Mouse (Mus musculus): Measurements from ENCODE around the gene Vim.

Vim gene

DNA sequence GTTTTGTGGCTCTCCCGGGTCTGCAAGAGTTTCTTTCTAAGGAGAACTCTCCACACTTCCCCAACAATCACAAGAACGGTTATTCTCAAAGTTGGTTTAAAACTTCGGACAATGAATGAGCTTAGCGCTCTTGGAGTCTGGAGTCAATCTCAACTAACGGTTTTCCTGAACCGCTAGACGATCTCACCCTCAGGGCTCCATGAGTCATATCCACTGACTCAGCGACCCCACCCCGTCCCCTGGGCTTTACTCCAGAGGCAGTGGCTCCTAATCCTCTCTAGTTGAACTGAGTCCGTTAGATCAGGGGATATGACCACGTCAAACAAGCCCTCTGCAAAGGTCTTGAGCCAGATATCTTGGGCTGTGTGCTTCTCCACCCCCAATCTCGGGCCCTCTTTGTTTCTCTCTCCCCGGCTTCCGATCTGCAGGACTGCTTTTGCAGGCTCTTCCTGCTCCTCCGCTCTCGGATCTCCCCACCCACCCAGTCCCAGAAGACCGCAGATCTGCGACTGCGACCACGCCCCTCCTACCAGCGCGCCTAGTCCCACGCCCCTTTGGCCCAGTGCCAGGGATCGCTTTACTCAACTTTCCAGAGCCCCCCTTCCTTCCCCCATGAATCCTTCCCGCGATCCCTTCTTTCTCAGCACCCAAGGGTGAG, at the start of gene Vim:
Gene Vim, plus strand, starts transcription at position 520 of the 658 bp plus-strand sequence.
- DNase-seq (ENCODE audit: low read depth, low spot score) = peak; percentile 93

DNA sequence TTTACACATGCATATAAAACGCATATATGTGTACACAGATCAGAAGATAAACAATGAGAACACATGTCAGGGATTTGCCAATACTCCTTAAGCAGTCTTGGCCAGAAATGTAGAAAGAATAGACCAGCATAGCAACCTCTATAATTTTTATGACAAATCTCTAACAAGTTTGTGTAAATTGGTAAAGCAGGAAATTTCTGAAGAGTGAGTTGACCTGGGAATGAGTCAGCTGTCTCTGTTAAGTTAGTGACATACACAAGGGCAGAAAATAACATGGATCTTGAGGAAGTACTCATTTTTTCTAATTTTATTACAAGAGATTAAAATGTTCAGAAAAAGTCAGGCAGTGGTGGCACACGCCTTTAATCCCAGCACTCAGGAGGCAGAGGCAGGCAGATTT, 47.5 kb upstream of the Vim start:
- no peak for DNase-seq (ENCODE audit: low read depth, low spot score)

DNA sequence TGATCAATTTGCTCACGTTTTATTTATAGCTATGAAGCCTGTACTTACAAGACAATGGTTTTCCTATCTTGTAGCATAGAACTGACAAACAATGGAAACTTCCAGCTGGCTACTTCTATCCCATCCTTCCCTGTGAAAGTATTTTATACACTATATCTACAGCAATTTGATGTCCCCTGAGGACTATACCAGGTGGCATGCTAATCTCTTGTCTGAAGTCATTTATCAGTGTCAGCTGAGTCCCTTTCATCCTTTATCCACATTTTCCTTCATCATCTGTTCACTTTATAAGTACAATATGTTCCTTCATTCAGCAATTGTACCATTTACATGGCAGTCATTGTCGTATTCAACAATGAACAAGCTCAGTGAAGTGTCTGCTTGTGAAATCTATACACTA, 46.6 kb upstream of the Vim start:
- no peak for DNase-seq (ENCODE audit: low read depth, low spot score)

DNA sequence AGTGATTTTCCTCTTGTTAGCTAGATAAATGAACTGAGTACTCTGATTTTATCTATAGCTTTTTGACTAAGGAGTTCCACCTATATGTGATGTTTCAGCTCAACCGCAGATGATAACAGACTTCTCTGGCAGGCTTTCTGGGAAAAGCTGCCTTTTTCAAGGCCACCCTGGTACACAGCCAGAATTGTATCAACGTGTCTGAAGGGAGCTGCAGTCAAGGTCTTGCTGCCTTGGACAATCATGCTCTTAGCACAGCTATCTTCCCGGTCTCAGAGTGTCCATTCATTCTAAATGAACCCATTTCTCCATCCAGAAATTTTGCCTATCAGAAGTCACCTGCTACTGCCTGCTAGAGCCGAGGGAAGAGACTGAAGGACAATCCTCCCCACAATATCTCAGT, 46.2 kb upstream of the Vim start:
- DNase-seq (ENCODE audit: low read depth, low spot score) = no peak

DNA sequence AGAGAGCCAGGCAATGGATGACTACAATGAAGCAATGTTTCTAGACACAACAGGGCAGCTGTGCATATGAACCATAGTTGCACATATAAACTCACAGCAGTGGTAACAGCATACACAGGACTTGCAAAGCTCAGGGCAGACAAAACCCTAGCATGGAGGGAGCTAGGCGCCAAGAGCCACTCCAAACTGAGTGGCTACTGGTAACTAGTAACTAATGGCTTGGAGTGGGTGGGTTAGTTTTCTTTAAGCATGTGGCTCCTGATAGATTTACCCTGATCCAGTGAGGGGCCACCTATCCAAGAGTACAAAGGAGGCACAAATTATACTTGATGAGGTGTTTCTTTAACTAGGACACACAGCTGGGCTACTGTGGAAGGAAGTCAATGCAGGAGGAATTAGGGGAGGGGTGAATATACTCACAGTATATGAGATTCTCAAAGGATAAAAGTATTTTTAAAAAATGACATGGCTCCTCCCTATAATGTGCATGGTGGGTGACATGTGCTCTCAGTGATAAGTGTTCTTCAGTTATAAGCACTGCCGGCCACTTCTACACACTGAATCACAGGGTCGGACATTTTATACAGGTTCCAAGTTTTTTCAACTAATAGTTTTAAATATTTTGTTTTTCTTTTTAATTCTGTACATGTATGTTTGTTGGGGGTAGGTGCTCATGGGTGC, 44.3 kb upstream of the Vim start:
- no peak for DNase-seq (ENCODE audit: low read depth, low spot score)

DNA sequence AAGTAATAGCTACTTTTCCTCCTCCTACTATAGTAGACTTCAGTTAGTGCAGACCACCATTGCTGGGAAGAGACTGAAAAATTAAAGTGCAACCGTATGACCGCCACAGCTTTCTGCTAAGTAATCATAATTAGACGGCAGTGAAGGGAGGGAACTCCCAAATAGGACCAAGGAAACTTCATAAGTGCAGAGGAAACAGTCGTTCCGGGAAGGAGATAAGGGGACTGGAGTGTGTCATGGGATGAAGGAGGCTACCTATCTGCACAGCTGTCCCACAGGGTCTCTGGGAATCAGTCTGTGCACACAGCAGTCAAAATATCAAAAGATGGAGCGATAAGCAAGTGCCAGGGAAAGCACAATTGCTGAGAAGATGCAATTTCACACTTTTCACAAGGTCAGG, 43.1 kb upstream of the Vim start:
- DNase-seq (ENCODE audit: low read depth, low spot score) = no peak

DNA sequence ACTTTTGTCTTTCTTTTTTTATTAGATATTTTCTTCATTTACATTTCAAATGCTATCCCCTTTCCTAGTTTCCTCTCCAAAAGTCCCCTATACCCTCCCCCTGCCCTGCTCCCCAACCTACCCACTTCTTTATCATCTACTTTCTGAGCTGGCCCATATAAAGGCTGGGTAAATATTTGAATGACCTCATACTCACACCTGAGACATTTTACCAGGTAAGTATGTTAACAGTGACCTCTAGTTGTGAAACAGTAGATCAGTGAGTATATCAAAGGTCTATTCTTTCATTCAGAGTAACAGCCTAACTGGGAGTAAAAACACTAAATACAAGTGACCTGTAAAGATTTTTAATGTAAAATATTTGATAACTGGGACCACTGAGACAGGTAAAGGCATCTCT, 37.0 kb upstream of the Vim start:
- peak; percentile 27 for DNase-seq (ENCODE audit: low read depth, low spot score)

DNA sequence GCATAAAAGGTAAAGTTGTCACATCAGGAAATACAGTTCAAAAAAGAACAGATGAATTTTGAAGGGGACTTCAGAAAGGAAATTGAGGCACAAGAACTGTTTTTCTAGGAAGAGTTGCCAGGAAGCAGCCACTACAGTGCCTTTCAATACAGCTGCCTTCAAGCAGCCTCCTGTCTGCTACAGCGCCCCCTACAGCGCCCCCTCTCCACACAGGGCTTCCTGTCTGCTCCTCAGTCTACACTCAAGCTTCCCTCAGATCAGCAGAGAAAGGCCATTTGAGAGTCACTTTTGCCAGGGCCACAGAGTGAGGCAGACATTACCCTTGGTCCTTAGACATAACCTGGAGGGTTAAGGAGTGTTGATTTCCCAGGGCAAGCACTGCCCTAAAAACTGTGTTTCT, 36.0 kb upstream of the Vim start:
- peak; percentile 81 for DNase-seq (ENCODE audit: low read depth, low spot score)

DNA sequence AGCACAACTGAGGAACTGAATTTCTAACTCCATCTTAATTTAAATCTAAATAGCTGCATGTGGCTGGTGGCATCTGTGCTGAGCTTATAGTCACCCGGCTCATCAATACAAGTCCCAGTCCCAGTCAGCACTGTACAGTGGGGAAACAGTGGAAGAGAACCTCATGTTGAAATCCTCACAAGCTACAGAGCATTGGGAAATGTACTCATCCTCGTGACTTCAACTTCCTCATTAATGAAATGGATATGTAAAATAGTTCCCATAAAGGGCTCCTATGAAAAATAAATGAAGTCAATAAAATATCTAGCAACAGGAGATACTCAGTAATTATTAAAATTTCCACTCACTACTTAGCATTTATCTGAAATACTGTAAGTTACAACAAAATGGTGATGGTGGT, 35.5 kb upstream of the Vim start:
- no peak for DNase-seq (ENCODE audit: low read depth, low spot score)

DNA sequence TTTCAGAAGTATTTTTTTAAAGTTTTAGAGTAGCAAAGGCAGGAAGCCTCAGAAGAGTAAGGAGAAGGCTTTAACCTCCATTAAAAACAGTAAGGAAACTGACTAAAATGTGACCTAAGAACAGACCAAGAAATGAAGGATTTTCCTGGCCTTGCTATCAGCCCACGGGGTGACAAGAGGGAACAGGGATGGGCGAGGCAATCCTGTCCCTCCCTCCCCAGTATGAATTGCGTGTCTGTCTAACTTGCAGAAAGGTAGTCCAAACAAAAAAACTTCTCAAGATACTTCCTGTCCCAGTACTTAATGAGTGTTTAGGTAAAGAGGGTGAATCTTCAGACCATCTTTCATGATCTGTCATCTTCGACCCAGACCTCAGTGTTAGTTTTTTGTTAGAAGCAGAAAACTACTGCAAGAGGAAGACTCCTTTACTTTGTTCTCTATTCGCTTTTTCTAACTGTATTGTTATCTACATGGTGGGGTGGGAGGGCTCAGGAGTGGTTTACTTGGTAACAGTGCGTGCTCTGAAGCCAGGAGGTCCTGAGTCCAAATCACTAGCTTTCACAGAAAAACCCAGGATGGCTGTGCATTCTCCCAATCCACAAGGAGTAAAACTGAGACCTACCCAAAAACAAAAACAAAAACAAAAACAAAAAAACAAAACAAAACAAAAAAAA, 34.9 kb upstream of the Vim start:
- DNase-seq (ENCODE audit: low read depth, low spot score) = peak; percentile 23

DNA sequence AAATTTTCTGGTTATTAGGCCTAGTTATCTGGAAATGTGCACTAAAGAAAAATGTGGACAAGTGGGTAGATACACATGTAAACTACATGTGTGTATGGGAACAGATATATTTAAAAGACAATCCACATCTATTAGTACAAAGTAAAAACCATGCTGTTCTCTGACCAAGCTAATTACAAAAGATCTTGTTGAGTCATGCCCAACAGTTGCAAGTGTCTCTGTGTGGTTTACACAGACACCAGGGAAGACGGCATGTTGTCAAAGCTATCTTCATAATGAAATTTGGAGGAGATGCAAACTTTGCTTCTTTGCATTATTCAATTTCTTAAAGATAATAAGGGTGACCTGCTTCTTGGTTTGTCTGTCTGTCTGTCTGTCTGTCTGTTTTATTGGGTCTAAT, 33.9 kb upstream of the Vim start:
- DNase-seq (ENCODE audit: low read depth, low spot score) = no peak

DNA sequence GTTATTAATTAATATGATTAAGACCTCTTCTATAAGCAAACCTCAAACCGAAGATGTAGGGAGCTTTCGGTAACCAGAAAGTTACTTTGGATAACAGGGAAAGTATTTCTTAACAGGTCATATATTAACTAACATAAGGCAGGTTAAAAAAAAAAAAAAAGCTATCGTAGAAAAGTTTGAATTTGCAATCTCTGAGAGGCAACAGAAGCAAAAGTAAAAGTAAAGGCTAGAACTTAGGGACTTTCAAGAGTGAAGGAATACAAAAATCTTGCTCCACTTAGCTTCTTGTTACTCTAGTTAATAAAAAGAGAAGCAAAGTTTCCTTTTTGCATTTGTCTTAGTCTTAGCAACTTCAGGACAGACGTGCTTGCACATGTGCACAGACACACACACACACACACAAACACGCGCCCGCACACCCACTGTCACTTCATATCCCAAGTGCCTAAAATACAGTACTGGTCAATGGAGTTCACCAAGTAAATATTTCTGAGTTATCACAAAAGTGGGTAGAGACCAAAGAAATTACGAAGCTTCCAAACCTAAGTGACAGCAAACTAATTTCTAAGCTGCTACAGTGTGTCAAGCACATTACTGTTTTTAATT, 30.1 kb upstream of the Vim start:
- DNase-seq (ENCODE audit: low read depth, low spot score) = peak; percentile 29

DNA sequence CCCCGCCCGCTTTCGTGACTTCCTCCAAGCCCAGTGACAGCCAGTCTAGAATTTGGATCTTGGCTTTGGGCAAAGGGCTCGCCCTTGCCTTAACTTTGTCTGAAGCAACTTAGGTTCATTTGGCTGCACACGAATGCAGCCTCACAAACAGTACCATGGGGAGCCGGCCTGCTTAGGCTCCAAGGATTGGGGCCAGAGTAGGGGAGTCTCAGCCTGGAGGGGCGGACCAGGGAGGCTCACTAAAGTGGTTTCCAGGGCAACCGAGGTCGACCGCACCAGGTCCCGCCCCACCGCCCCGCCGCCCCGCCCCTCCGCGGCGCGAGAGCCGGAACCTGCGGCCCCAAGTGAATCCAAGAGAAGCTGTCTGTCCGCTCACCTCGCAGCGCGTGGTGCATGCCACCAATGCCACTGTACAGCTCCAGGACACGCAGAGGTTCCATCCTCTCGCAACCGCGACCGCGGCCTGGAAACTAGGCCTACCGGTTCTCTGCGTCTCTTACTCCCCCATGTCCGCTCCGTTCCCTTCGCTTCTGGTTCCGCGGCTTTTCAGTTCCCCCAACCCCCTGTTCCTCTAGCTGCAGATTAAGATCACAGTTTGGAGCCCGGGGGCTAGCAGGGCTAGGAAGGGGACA, 29.4 kb upstream of the Vim start, which contains the start of gene Trdmt1:
Gene Trdmt1, minus strand, starts transcription at position 476 of the 632 bp plus-strand sequence.
- DNase-seq (ENCODE audit: low read depth, low spot score) = peak; percentile 91

DNA sequence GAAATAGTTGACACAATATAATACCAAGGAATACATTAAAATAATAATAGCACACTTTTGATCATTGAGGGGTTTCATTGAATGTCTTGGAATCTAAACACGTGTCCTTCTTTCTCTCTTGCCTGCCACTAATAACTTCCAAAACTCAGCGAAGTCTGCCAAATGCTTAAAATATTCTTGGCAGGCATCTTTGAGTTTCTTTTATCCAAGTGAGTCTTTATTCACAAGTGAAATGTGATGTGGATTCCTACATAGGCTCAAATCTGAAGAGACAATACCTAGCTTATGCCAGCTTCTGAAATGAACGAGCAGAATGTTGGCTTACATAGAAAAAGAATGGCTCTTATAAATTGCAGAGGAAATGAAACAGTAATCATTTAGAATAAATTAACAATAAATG, 25.0 kb upstream of the Vim start:
- DNase-seq (ENCODE audit: low read depth, low spot score) = no peak

DNA sequence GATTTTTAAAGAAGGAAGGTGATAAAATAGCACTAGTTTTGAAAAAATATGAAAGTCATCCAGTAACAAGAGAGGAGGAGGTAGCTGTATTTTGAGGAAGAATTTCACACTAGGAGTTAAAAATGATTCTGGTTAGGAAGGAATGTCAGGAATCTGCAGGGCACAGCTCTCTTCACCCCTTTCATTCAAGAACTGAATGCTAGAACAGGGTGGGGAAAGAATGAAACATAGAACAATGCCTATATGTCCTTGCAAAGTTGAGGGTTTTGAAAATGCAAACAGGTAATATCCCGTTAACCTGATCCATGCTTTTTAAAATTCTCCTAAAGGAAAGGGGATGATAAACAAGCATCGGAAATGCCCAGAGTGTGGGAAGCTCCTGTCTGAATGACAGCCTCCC, 19.8 kb upstream of the Vim start:
- DNase-seq (ENCODE audit: low read depth, low spot score) = no peak

DNA sequence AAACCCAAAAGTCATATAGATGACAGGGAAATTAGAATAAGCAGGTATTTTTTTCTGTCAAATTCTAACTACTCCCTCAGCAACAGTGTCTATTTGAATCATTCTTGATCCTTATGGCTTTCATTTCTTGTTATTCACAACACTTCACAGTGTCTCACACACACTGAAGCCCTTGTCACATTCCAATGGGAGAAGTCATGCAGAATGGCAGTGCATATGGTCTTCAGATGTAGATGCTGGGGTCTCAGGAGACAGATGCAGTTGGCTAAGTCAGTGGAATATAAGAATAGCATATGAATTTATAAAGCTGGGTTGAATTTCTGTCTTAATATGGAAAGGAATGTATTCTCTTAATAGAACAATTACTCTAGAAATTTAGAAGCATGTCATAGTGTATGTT, 17.5 kb upstream of the Vim start:
- no peak for DNase-seq (ENCODE audit: low read depth, low spot score)

DNA sequence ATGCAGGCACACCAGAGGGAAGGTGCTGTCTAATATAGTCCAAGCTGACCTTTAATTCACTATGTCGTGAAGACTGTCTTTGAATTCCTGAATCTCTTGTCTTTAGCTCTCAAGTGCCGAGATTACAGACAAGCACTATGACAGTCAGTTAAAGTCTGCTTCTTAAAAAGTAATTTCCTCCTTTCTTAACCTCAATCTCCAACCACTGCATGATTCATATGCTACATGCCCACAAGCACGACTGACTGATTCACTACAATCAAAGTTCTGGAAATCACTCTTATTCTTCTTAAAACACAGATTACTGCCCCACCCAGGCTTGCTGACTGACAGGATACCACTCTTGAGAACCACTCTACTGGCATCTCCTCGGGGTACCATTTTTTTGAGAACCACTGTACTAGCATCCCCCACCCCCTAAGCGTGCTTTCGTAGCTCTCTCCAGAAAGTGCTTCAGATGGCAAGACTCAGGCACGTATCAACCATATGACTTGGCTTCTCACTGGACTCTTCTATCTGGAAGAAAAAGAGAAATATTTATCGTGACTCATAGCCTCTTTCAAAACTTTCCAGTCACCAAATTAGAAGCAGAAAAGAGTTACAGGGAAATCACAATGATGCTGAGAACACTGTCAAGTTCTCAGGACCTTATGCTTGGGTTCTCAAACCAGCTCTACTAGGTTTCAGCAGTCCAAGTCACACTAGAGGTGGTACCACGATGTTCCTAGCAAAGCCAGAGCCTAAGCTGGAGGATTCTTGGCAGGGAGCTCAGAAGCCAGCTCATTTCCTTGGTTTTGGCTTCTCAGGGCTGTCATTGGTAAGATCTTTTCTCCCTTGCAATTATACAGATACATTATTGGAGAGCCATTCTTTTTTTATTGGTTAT, 16.3 kb upstream of the Vim start:
- peak; percentile 57 for DNase-seq (ENCODE audit: low read depth, low spot score)

DNA sequence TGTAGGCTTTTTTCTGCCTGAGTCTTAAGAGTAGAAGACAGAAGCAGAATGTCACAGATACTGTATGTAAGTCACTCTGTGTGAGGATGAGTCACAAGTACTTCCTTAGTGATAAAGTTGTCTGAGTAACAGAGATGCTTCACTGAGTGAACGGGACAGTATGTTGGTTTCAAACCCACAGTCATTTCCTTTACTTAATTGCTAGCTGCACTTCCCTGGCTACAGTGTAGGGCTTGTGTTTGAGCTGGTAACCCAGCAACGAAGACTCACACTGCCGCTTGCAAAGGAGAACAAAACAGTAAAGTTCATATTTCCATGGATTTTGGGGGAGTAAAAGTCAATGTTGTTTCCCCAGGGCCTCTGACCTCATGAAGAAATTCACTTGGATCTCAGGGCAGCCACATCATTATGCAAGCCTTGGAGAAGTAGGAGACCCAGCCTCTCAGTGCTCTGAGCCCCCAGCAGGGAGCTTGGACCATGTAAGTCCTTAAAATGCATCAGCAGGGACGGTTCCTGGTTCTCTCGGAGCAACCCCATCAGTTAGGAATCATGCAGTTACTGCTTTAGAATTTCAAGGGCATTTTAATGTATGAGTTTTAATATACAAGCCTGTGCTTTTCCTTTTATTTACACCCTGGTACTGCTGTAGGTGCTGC, 15.0 kb upstream of the Vim start:
- peak; percentile 89 for DNase-seq (ENCODE audit: low read depth, low spot score)

DNA sequence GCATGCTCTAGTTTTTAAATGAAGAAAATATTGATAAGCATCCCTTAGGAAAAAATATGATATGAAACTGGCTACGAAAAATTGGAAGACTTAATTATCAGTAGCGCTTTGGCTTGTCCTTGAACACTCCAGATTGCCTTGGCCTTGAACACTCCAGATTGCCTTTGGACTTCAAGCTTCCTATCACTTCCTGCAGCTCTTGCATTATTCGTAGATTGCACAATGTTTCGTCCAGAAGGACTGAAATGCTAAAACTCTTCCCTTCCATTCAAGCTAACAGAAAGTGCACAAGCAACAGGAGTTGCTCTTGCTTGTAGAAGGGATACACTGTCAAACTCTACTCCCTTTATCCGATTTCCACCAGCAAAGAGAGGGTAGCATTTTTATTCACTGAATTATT, 14.4 kb upstream of the Vim start:
- no peak for DNase-seq (ENCODE audit: low read depth, low spot score)

DNA sequence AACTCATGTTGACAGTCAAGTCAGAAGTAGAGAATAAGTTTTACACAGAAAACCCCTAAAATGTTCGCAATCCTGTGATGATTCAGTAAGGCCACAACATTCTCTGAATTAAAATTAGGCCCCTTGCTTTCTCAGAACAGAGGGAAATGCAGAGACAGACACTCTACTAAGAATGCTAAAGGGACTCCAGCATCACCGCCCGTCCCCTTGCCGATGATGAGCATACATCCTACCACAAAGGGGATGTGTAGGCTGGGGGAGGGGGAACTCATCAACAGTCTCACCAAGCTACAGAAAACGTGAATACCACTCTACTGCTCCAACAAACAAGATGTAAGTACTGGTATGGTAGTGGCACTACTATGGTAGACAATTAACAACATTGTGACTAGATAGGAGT, 14.0 kb upstream of the Vim start:
- DNase-seq (ENCODE audit: low read depth, low spot score) = peak; percentile 74

DNA sequence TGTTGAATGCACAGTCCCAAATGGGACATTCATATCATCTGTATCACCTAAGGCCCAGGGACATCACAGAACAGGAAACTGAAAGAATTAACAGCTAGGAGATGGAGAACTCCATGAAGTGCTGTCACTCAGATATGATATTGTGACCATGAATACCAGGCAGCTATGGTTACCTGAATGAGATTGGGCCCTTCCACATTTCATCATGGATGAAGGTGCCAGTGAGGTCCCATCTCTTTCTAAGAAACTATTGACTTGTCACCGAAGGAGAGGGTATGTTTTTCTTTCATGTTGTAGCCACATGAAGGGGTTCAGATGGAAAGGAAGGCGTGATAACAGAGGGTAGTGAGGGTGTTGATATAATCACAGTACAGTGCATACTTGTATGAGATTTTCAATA, 13.3 kb upstream of the Vim start:
- peak; percentile 52 for DNase-seq (ENCODE audit: low read depth, low spot score)
